Mouse (Mus musculus) MEL (cell line): Measurements from ENCODE around the gene Ephb2. TPM values are rescaled to one million over a fixed set of nuclear protein-coding genes. Genes with fewer than 3 reads are reported as not detected.

ENCODE experiments used
- DNase-seq: peaks from one replicate; pipeline ENCODE4 v3.0.0; 2011; ENCODE audit warnings: low read depth, low spot score
- H3K27ac ChIP-seq: 2 replicates; pipeline ENCODE4 v1.5.1; 2012; ENCODE audit warnings: low read depth, mild to moderate bottlenecking, control low read depth, low read length, moderate library complexity; ENCODE audit not compliant: control insufficient read depth
- H3K27me3 ChIP-seq, 2 experiments: fragments of 150-350 bp in 1 of 2; sonication (generic) in 1 of 2; 2 replicates each; pipeline ENCODE4 v1.6.1; 2012; ENCODE audit warnings: low read length in 2 of 2, mild to moderate bottlenecking in 2 of 2, improper control_type of control experiment in 1 of 2, moderate library complexity in 1 of 2; ENCODE audit not compliant: insufficient read depth in 2 of 2, control insufficient read depth in 1 of 2
- H3K36me3 ChIP-seq, 2 experiments: 2 replicates each; pipeline ENCODE4 v1.6.1; 2012 to 2014; ENCODE audit warnings: low read length in 2 of 2, improper control_type of control experiment in 1 of 2, inconsistent platforms in 1 of 2, mild to moderate bottlenecking in 1 of 2; ENCODE audit not compliant: insufficient read depth in 2 of 2, control insufficient read depth in 1 of 2
- H3K4me1 ChIP-seq, 2 experiments: fragments of 150-350 bp in 1 of 2; sonication (generic) in 1 of 2; 2 replicates each; pipeline ENCODE4 v1.6.1; 2012; ENCODE audit warnings: low read length in 2 of 2, improper control_type of control experiment in 1 of 2, mild to moderate bottlenecking in 1 of 2; ENCODE audit not compliant: insufficient read depth in 2 of 2, control insufficient read depth in 1 of 2
- H3K4me3 ChIP-seq, 2 experiments: fragments of 150-350 bp in 1 of 2; sonication (generic) in 1 of 2; 2 replicates each; pipeline ENCODE4 v1.5.1; 2012; ENCODE audit warnings: low read depth in 2 of 2, low read length in 2 of 2, mild to moderate bottlenecking in 2 of 2, moderate library complexity in 2 of 2, control low read depth in 1 of 2, improper control_type of control experiment in 1 of 2; ENCODE audit not compliant: control insufficient read depth in 1 of 2, insufficient read depth in 1 of 2
- H3K79me2 ChIP-seq: 2 replicates; pipeline ENCODE4 v1.6.1; 2012; ENCODE audit warnings: mild to moderate bottlenecking, low read length, moderate library complexity; ENCODE audit not compliant: control insufficient read depth, poor library complexity, insufficient read depth
- H3K9ac ChIP-seq: 2 replicates; pipeline ENCODE4 v1.6.1; 2012; ENCODE audit warnings: low read depth, mild to moderate bottlenecking, control low read depth, low read length, moderate library complexity; ENCODE audit not compliant: control insufficient read depth, poor library complexity, severe bottlenecking
- H3K9me3 ChIP-seq: fragments of 150-350 bp; sonication (generic); replicated peaks from 2 replicates; pipeline ENCODE4 v1.6.1; 2012; ENCODE audit warnings: mild to moderate bottlenecking, low read length, improper control_type of control experiment, moderate library complexity; ENCODE audit not compliant: insufficient read depth
- CHD1 ChIP-seq: IDR thresholded peaks from 2 replicates; pipeline ENCODE4 v1.6.1; 2012; ENCODE audit warnings: low read depth, mild to moderate bottlenecking, inconsistent platforms, low read length, improper control_type of control experiment
- CTCF ChIP-seq, 3 experiments: IDR thresholded peaks in 2 of 3; conservative IDR thresholded peaks in 1 of 3; 2 replicates each; pipeline ENCODE4 v1.5.1; 2011 to 2012; ENCODE audit warnings: low read length in 3 of 3, low read depth in 2 of 3, mild to moderate bottlenecking in 2 of 3, improper control_type of control experiment in 1 of 3, inconsistent platforms in 1 of 3, mixed read lengths in 1 of 3, moderate library complexity in 1 of 3; ENCODE audit not compliant: control insufficient read depth in 1 of 3, insufficient read depth in 1 of 3, poor library complexity in 1 of 3, severe bottlenecking in 1 of 3
- GABPA ChIP-seq: IDR thresholded peaks from 2 replicates; pipeline ENCODE4 v1.6.1; 2012; ENCODE audit warnings: low read depth, mild to moderate bottlenecking, inconsistent platforms, low read length, improper control_type of control experiment, moderate library complexity
- MEF2A ChIP-seq: IDR thresholded peaks from 2 replicates; pipeline ENCODE4 v1.6.1; 2014; ENCODE audit warnings: low read depth, mild to moderate bottlenecking, inconsistent platforms, low read length, improper control_type of control experiment; ENCODE audit not compliant: poor library complexity, insufficient replicate concordance, severe bottlenecking; ENCODE audit errors: extremely low read depth
- MXI1 ChIP-seq: IDR thresholded peaks from 2 replicates; pipeline ENCODE4 v1.6.1; 2011; ENCODE audit warnings: mild to moderate bottlenecking, low read depth, low read length, improper control_type of control experiment
- MYB ChIP-seq: IDR thresholded peaks from 2 replicates; pipeline ENCODE4 v1.6.1; 2011; ENCODE audit warnings: mild to moderate bottlenecking, low read depth, low read length, improper control_type of control experiment
- NELFE ChIP-seq: IDR thresholded peaks from 2 replicates; pipeline ENCODE4 v1.6.1; 2011; ENCODE audit warnings: low read depth, low read length, improper control_type of control experiment
- POLR2A ChIP-seq, 2 experiments: IDR thresholded peaks; 2 replicates each; pipeline ENCODE4 v1.6.1; 2011 to 2012; ENCODE audit warnings: low read length in 2 of 2, mild to moderate bottlenecking in 2 of 2, control low read depth in 1 of 2, improper control_type of control experiment in 1 of 2, low read depth in 1 of 2, moderate library complexity in 1 of 2; ENCODE audit not compliant: control insufficient read depth in 1 of 2, insufficient read depth in 1 of 2, poor library complexity in 1 of 2
- POLR2AphosphoS5 ChIP-seq: IDR thresholded peaks from 2 replicates; pipeline ENCODE4 v1.6.1; 2012; ENCODE audit warnings: low read depth, borderline replicate concordance, mild to moderate bottlenecking, inconsistent platforms, low read length, moderate library complexity, mixed read lengths
- RCOR1 ChIP-seq: IDR thresholded peaks from 2 replicates; pipeline ENCODE4 v1.6.1; 2012; ENCODE audit warnings: low read depth, mild to moderate bottlenecking, inconsistent platforms, low read length, improper control_type of control experiment
- SMC3 ChIP-seq: IDR thresholded peaks from 2 replicates; pipeline ENCODE4 v1.6.1; 2011; ENCODE audit warnings: low read depth, low read length, improper control_type of control experiment
- TAL1 ChIP-seq: IDR thresholded peaks from 2 replicates; pipeline ENCODE4 v1.6.1; 2012; ENCODE audit warnings: mild to moderate bottlenecking, inconsistent platforms, low read length, moderate library complexity, mixed read lengths
- TCF12 ChIP-seq: IDR thresholded peaks from 2 replicates; pipeline ENCODE4 v1.6.1; 2014; ENCODE audit warnings: low read depth, mild to moderate bottlenecking, inconsistent platforms, low read length, improper control_type of control experiment, moderate library complexity
- UBTF ChIP-seq: IDR thresholded peaks from 2 replicates; pipeline ENCODE4 v1.6.1; 2012; ENCODE audit warnings: low read depth, mild to moderate bottlenecking, inconsistent platforms, low read length, improper control_type of control experiment, moderate library complexity, borderline replicate concordance; ENCODE audit not compliant: insufficient read depth
- USF2 ChIP-seq, 2 experiments: IDR thresholded peaks; 2 replicates each; pipeline ENCODE4 v1.6.1; 2011 to 2012; ENCODE audit warnings: improper control_type of control experiment in 2 of 2, low read length in 2 of 2, borderline replicate concordance in 1 of 2, inconsistent platforms in 1 of 2, low read depth in 1 of 2, mild to moderate bottlenecking in 1 of 2; ENCODE audit not compliant: insufficient read depth in 1 of 2
- ZC3H11A ChIP-seq: IDR thresholded peaks from 2 replicates; pipeline ENCODE4 v1.6.1; 2012; ENCODE audit warnings: low read depth, mild to moderate bottlenecking, inconsistent platforms, low read length, improper control_type of control experiment
- polyA plus RNA-seq, 2 experiments: library from polyadenylated mRNA; stranded (reverse) in 1 of 2; unstranded in 1 of 2; fragments of >175 nt in 1 of 2; fragments of >200 nt in 1 of 2; gene quantifications; 2 replicates each; pipeline versions ENCODE4 v1.2.1 to v1.2.4; 2012; ENCODE audit warnings: low replicate concordance in 2 of 2, low read depth in 1 of 2; ENCODE audit not compliant: insufficient read length in 2 of 2, insufficient read depth in 1 of 2, missing spikeins in 1 of 2
- total RNA-seq: library from RNA; depleted of rRNA; stranded (reverse); fragments of 300-350 nt; gene quantifications from 2 replicates; pipeline ENCODE4 v1.2.3, GENCODE M21; 2012

Ephb2 gene
- total and polyA plus RNA-seq, 3 experiments, result 1.9 to 4.1 TPM; not detected in 1

DNA sequence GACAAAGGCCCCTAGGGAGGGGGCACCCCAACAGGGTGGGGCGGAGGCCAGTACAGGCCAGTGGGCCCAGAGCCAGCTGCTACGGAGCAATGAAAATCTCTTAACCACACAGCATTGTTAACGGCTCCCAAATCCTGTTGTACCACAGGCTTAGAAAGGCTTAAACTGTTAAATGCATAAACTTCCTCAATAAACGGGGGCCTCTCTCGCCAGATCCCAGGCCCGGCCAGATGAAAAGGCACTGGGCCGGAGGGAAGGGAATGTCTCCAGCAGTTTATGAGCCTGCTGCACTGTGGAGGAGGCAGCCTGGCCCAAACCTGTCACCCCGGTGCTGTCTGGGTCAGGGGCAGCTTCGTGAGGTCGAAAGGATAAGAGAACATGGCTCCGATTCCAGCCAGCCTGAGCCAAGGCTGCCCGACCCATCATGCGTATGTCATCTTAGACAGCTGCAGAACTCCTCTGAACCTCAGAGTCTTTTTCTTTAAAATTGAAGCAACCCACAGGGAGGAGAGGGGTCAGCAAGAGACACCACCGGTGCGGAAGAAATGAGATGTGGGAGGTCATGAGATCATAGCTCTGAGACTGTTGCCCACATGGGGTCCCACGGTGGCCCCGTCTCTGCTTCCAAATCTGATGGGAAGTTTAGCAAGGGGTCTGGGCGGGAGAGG lies 73.9 kb downstream of the Ephb2 start:
- Histone ChIP-seq H3K27me3 (0 out of 4 replicates have a peak, but pooled peaks cover 0 to 1% of the 10 kb centered on the region in 2 experiments), H3K79me2 (no peaks in the 10 kb centered on the region), H3K9ac (no peak overlapping the region), H3K4me3 (no peak overlapping the region), H3K4me1 (no peaks in the 10 kb centered on the region), H3K36me3 (no peaks in the 10 kb centered on the region), H3K9me3 (no peaks in the 10 kb centered on the region), H3K27ac (no peak overlapping the region)
- TF ChIP-seq TAL1 (no peak), RCOR1 (no peak), POLR2A (IDR thresholded peaks at IDR 0.05; ENCODE audit: control insufficient read depth in 1 of 2, insufficient read depth in 1 of 2, low read depth in 1 of 2, low read length in 2 of 2, poor library complexity in 1 of 2) (no peak), MEF2A (no peak)
- no peak for DNase-seq

DNA sequence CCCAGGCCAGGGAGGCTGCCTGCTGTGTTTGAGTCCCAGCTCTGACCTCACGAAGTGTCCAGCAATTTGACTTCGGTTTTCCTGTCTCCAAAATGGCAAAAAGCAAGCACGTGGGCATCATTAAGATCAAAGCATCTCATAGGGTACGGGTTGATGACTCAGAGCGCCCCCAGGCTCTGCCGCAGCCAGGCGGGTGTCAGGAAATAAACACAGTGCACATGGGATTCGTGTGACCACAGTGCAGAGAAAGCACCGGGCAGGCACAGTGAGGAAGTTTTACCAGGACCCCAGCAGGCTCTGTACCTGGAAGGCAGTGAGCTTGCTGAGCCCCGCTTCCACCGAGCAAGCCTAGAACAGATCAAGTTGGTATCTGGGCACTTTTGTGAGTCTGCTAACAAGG lies 74.9 kb downstream of the Ephb2 start:
- no peak overlapping the region for H3K27ac ChIP-seq
- TF ChIP-seq ZC3H11A (no peak), UBTF (no peak), GABPA (no peak), POLR2AphosphoS5 (no peak), POLR2A (IDR thresholded peaks at IDR 0.05; ENCODE audit: control insufficient read depth in 1 of 2, insufficient read depth in 1 of 2, low read depth in 1 of 2, low read length in 2 of 2, poor library complexity in 1 of 2) (no peak), USF2 (IDR thresholded peaks at IDR 0.05; ENCODE audit: borderline replicate concordance in 1 of 2, insufficient read depth in 1 of 2, low read depth in 1 of 2, low read length in 2 of 2) (no peak), TCF12 (no peak), NELFE (no peak), MXI1 (no peak), MYB (no peak), CTCF (IDR thresholded peaks at IDR 0.05 in 2 of 3, conservative IDR thresholded peaks at IDR 0.05 in 1 of 3; ENCODE audit: control insufficient read depth in 1 of 3, insufficient read depth in 1 of 3, low read depth in 2 of 3, low read length in 3 of 3, poor library complexity in 1 of 3, severe bottlenecking in 1 of 3) (no peak), CHD1 (no peak), SMC3 (no peak)
- TF ChIP-seq, all 39 proteins: peak for 0
- Histone ChIP-seq H3K4me1 (no peaks in the 10 kb centered on the region), H3K36me3 (no peaks in the 10 kb centered on the region), H3K27me3 (0 out of 4 replicates have a peak, but pooled peaks cover 0 to 1% of the 10 kb centered on the region in 2 experiments), H3K4me3 (no peak overlapping the region), H3K9me3 (no peaks in the 10 kb centered on the region), H3K9ac (no peak overlapping the region), H3K79me2 (no peaks in the 10 kb centered on the region)
- DNase-seq, result no peak
